Mouse (Mus musculus) hindbrain, embryonic 12.5 days (tissue): ENCODE results near the gene Armc12. TPM values are rescaled to one million over a fixed set of nuclear protein-coding genes. Genes with fewer than 3 reads are reported as not detected.
"Not testable (repeated sequence)": the region's sequence is repeated elsewhere in the genome, so short reads cannot be mapped to it uniquely, and the experiment has no call there.

Experiments
- ATAC-seq: fragments of 200-750 bp; cut with Nextera tagmentation; 2 replicates; pipeline ENCODE4 v1.8.0; 2017; ENCODE audit warnings: moderate TSS enrichment; ENCODE audit not compliant: low FRiP score
- H3K27ac ChIP-seq: fragments of 300-500 bp; sonication (generic); 2 replicates; pipeline ENCODE4 v1.5.1; 2016; ENCODE audit warnings: mild to moderate bottlenecking
- H3K27me3 ChIP-seq: fragments of 300-500 bp; sonication (generic); 2 replicates; pipeline ENCODE4 v1.6.1; 2016; ENCODE audit warnings: mild to moderate bottlenecking
- H3K36me3 ChIP-seq: fragments of 300-500 bp; sonication (generic); 2 replicates; pipeline ENCODE4 v1.6.1; 2016; ENCODE audit warnings: mild to moderate bottlenecking
- H3K4me1 ChIP-seq: fragments of 300-500 bp; sonication (generic); 2 replicates; pipeline ENCODE4 v1.6.1; 2016
- H3K4me2 ChIP-seq: fragments of 300-500 bp; sonication (generic); replicated peaks from 2 replicates; pipeline ENCODE4 v1.6.1; 2016; ENCODE audit warnings: mild to moderate bottlenecking
- H3K4me3 ChIP-seq: fragments of 300-500 bp; sonication (generic); 2 replicates; pipeline ENCODE4 v1.5.1; 2016; ENCODE audit warnings: mild to moderate bottlenecking
- H3K9ac ChIP-seq: fragments of 300-500 bp; sonication (generic); 2 replicates; pipeline ENCODE4 v1.6.1; 2016; ENCODE audit warnings: mild to moderate bottlenecking, moderate library complexity
- H3K9me3 ChIP-seq: fragments of 300-500 bp; sonication (generic); replicated peaks from 2 replicates; pipeline ENCODE4 v1.6.1; 2016; ENCODE audit warnings: mild to moderate bottlenecking
- WGBS: fragments of 180-500 bp; shearing (Covaris S2); methylation state at CpG from one replicate; pipeline ENCODE4 v1.1.7; 2016; 5-methylcytosine and 5-hydroxymethylcytosine counted together
- polyA plus RNA-seq: library from polyadenylated mRNA; unstranded; fragments of >200 nt; fragmentation: Nextera tagmentation; extraction: Ambion mirVana; gene quantifications from 2 replicates; pipeline ENCODE4 v1.2.1, GENCODE M21; 2016

Armc12 gene
- polyA plus RNA-seq, 1 experiment from 2014 or later: not detected

GRCm38 (mm10) chr17:28553040-28553793 is 22.6 kb downstream of the Armc12 start:
- WGBS: 5% methylated on average over 14 of the region's 14 CpGs

GRCm38 (mm10) chr17:28554021-28554420 is 23.4 kb downstream of the Armc12 start:
- not testable (repeated sequence) for H3K27ac ChIP-seq, H3K9ac ChIP-seq, H3K4me3 ChIP-seq, H3K36me3 ChIP-seq, H3K9me3 ChIP-seq, ATAC-seq, H3K27me3 ChIP-seq, H3K4me2 ChIP-seq
- H3K4me1 ChIP-seq: peaks cover 15% of the 10 kb centered on the region
- WGBS: 90% methylated on average over 4 of the region's 4 CpGs

More at GRCm38 (mm10) chr17:28553040-28553793, 22.6 kb downstream of the Armc12 start:
- peaks cover 15% of the 10 kb centered on the region for H3K4me1 ChIP-seq
- H3K4me3 ChIP-seq: no peak overlapping the region
- H3K36me3 ChIP-seq: no peaks in the 10 kb centered on the region
- no peaks in the 10 kb centered on the region for H3K9me3 ChIP-seq
- H3K4me2 ChIP-seq: no peak overlapping the region
- ATAC-seq: no peak
- no peak overlapping the region for H3K9ac ChIP-seq
- no peaks in the 10 kb centered on the region for H3K27me3 ChIP-seq
- no peak overlapping the region for H3K27ac ChIP-seq

- Histone ChIP-seq H3K27ac (no peak overlapping the region), H3K36me3 (no peaks in the 10 kb centered on the region), H3K9me3 (no peaks in the 10 kb centered on the region), H3K4me3 (no peak overlapping the region), H3K4me2 (no peak overlapping the region), H3K27me3 (no peaks in the 10 kb centered on the region), H3K4me1 (peaks cover 15% of the 10 kb centered on the region), H3K9ac (no peak overlapping the region)
- WGBS: 50% methylated on average over 6 of the region's 6 CpGs
- ATAC-seq: peak; percentile 13; the same call in 1 of the 2 replicates
Observed at GRCm38 (mm10) chr17:28556635-28557396, 26.2 kb downstream of the Armc12 start.

GRCm38 (mm10) chr17:28557772-28558171 is 27.2 kb downstream of the Armc12 start:
- Histone ChIP-seq H3K27ac (no peak overlapping the region), H3K9me3 (no peaks in the 10 kb centered on the region), H3K27me3 (no peaks in the 10 kb centered on the region), H3K4me3 (no peak overlapping the region), H3K36me3 (no peaks in the 10 kb centered on the region), H3K9ac (no peak overlapping the region), H3K4me2 (no peak overlapping the region), H3K4me1 (peaks cover 14% of the 10 kb centered on the region)
- WGBS: 70% methylated on average over 6 of the region's 6 CpGs
- ATAC-seq: no peak

- ATAC-seq: no peak
- Histone ChIP-seq H3K9me3 (no peaks in the 10 kb centered on the region), H3K27me3 (no peaks in the 10 kb centered on the region), H3K27ac (no peak within 1 kb of the TSS), H3K4me3 (no peak within 1 kb of the TSS), H3K4me2 (no peak within 1 kb of the TSS), H3K36me3 (no peaks in the 10 kb centered on the region), H3K9ac (no peak within 1 kb of the TSS), H3K4me1 (peaks cover 7% of the 10 kb centered on the region; the same call in 1 of the 2 replicates)
- WGBS: 91% methylated on average over 4 of the region's 4 CpGs
Observed at GRCm38 (mm10) chr17:28560598-28560997, 30.0 kb downstream of the Armc12 start, which contains the start of gene Clps. Gene Clps, minus strand, starts transcription at chr17:28560766.

GRCm38 (mm10) chr17:28561613-28562012 is 31.0 kb downstream of the Armc12 start:
- no peak overlapping the region for H3K27ac ChIP-seq
- H3K36me3 ChIP-seq: no peaks in the 10 kb centered on the region
- no peak overlapping the region for H3K4me2 ChIP-seq
- H3K27me3 ChIP-seq: no peaks in the 10 kb centered on the region
- peaks cover 5% of the 10 kb centered on the region; the same call in 1 of the 2 replicates for H3K4me1 ChIP-seq
- no peaks in the 10 kb centered on the region for H3K9me3 ChIP-seq
- H3K9ac ChIP-seq: no peak overlapping the region
- H3K4me3 ChIP-seq: no peak overlapping the region
- ATAC-seq: no peak
- WGBS: 58% methylated on average over 7 of the region's 7 CpGs

GRCm38 (mm10) chr17:28565181-28565580 is 34.6 kb downstream of the Armc12 start:
- no peak for ATAC-seq
- Histone ChIP-seq H3K36me3 (no peaks in the 10 kb centered on the region), H3K27me3 (no peaks in the 10 kb centered on the region), H3K9me3 (no peaks in the 10 kb centered on the region), H3K4me1 (no peaks in the 10 kb centered on the region), H3K4me2 (no peak overlapping the region), H3K9ac (no peak overlapping the region), H3K27ac (no peak overlapping the region), H3K4me3 (no peak overlapping the region)

- H3K4me1 ChIP-seq: no peaks in the 10 kb centered on the region
- 27% methylated on average over 3 of the region's 3 CpGs for WGBS
- H3K27ac ChIP-seq: no peak overlapping the region
- H3K36me3 ChIP-seq: no peaks in the 10 kb centered on the region
- ATAC-seq: no peak
- no peaks in the 10 kb centered on the region for H3K27me3 ChIP-seq
- no peak overlapping the region for H3K4me3 ChIP-seq
- no peaks in the 10 kb centered on the region for H3K9me3 ChIP-seq
- no peak overlapping the region for H3K9ac ChIP-seq
- H3K4me2 ChIP-seq: no peak overlapping the region
Observed at GRCm38 (mm10) chr17:28567541-28567940, 36.9 kb downstream of the Armc12 start.

GRCm38 (mm10) chr17:28571868-28572267 is 41.3 kb downstream of the Armc12 start:
- Histone ChIP-seq H3K4me2 (no peak overlapping the region), H3K9ac (no peak overlapping the region), H3K9me3 (no peaks in the 10 kb centered on the region), H3K27me3 (peaks cover 5% of the 10 kb centered on the region), H3K27ac (no peak overlapping the region), H3K36me3 (no peaks in the 10 kb centered on the region), H3K4me1 (peaks cover 10% of the 10 kb centered on the region), H3K4me3 (no peak overlapping the region)
- no peak for ATAC-seq
- WGBS: 82% methylated on average over 3 of the region's 3 CpGs

- ATAC-seq: no peak
Observed at GRCm38 (mm10) chr17:28572521-28572920, 41.9 kb downstream of the Armc12 start.

GRCm38 (mm10) chr17:28572941-28573340 is 42.3 kb downstream of the Armc12 start:
- H3K9ac ChIP-seq: no peak overlapping the region
- H3K4me2 ChIP-seq: no peak overlapping the region
- no peak overlapping the region for H3K27ac ChIP-seq
- H3K27me3 ChIP-seq: peaks cover 5% of the 10 kb centered on the region
- ATAC-seq: no peak
- H3K4me3 ChIP-seq: no peak overlapping the region
- H3K9me3 ChIP-seq: no peaks in the 10 kb centered on the region
- H3K36me3 ChIP-seq: no peaks in the 10 kb centered on the region
- 79% methylated on average over 6 of the region's 6 CpGs for WGBS
- H3K4me1 ChIP-seq: peaks cover 10% of the 10 kb centered on the region

More at GRCm38 (mm10) chr17:28572521-28572920, 41.9 kb downstream of the Armc12 start:
- H3K36me3 ChIP-seq: no peaks in the 10 kb centered on the region
- 84% methylated on average over 7 of the region's 7 CpGs for WGBS
- no peak overlapping the region for H3K4me2 ChIP-seq
- no peak overlapping the region for H3K4me3 ChIP-seq
- no peaks in the 10 kb centered on the region for H3K9me3 ChIP-seq
- peaks cover 10% of the 10 kb centered on the region for H3K4me1 ChIP-seq
- no peak overlapping the region for H3K9ac ChIP-seq
- peaks cover 5% of the 10 kb centered on the region for H3K27me3 ChIP-seq
- H3K27ac ChIP-seq: no peak overlapping the region

GRCm38 (mm10) chr17:28575244-28576125 is 44.9 kb downstream of the Armc12 start, which contains the start of gene Lhfpl5:
Gene Lhfpl5, plus strand, starts transcription at chr17:28575641.
- Histone ChIP-seq H3K36me3 (no peaks in the 10 kb centered on the region), H3K27me3 (peaks cover 5% of the 10 kb centered on the region), H3K4me2 (peak within 1 kb of the TSS; percentile 63), H3K27ac (no peak within 1 kb of the TSS), H3K9ac (0 out of 2 replicates have a peak within 1 kb of the TSS, but pooled peaks have one; percentile 38), H3K4me1 (peaks cover 10% of the 10 kb centered on the region), H3K4me3 (peak within 1 kb of the TSS; percentile 37), H3K9me3 (no peaks in the 10 kb centered on the region)
- ATAC-seq: peak; percentile 85
- 14% methylated on average over 50 of the region's 50 CpGs for WGBS
